Mouse (Mus musculus): ENCODE data around the gene Cacna1d.

DNA sequence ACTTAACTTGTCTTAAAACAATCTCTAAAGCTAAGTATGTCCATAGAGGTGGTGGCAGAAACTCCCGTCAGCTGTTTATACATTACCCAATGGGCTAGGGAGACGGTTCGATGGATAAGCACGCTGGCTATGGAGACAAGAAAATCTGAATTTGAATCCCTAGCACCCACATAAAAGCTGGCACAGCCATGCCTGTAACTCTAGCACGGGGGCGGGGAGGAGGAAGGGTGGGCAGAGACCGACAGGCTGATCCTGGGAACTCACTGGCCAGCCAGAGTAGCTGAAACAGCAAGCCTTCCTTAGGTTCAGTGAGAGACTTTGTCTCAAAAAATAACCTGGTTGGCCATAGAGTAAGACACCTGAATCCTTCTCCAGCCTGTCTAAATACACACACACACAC is 33.8 kb downstream of the Cacna1d start:
- TF ChIP-seq CTCF (IDR thresholded peaks at IDR 0.05; ENCODE audit: low read depth) (no peak), EP300 (IDR thresholded peaks at IDR 0.05; ENCODE audit: low read depth) (no peak)

Measured in heart, postnatal 0 days (tissue).